Mouse (Mus musculus) lung, embryonic 15.5 days (tissue): ENCODE results near the gene Me1. TPM values are rescaled to one million over a fixed set of nuclear protein-coding genes. Genes with fewer than 3 reads are reported as not detected.
A peak's percentile ranks its signal among the peaks of the same experiment; 100 is the strongest.
"Not testable (repeated sequence)": the region's sequence is repeated elsewhere in the genome, so short reads cannot be mapped to it uniquely, and the experiment has no call there.

Source experiments
- ATAC-seq: fragments of 200-750 bp; cut with Nextera tagmentation; 2 replicates; pipeline ENCODE4 v1.8.0; 2017; ENCODE audit warnings: moderate number of reproducible peaks, borderline replicate concordance; ENCODE audit not compliant: low FRiP score, low TSS enrichment; ENCODE audit errors: extremely low read depth
- H3K27ac ChIP-seq: fragments of 300-500 bp; sonication (generic); 2 replicates; pipeline ENCODE4 v1.5.1; 2015; ENCODE audit warnings: moderate library complexity, mild to moderate bottlenecking, inconsistent platforms
- H3K27me3 ChIP-seq: fragments of 300-500 bp; sonication (generic); 2 replicates; pipeline ENCODE4 v1.6.1; 2015; ENCODE audit warnings: inconsistent platforms
- H3K36me3 ChIP-seq: fragments of 300-500 bp; sonication (generic); 2 replicates; pipeline ENCODE4 v1.6.1; 2015; ENCODE audit warnings: inconsistent platforms
- H3K4me1 ChIP-seq: fragments of 300-500 bp; sonication (generic); 2 replicates; pipeline ENCODE4 v1.6.1; 2015; ENCODE audit warnings: inconsistent platforms
- H3K4me2 ChIP-seq: fragments of 300-500 bp; sonication (generic); 2 replicates; pipeline ENCODE4 v1.6.1; 2015; ENCODE audit warnings: inconsistent platforms, mild to moderate bottlenecking, moderate library complexity
- H3K4me3 ChIP-seq: fragments of 300-500 bp; sonication (generic); 2 replicates; pipeline ENCODE4 v1.5.1; 2015; ENCODE audit warnings: mild to moderate bottlenecking, inconsistent platforms
- H3K9ac ChIP-seq: fragments of 300-500 bp; sonication (generic); 2 replicates; pipeline ENCODE4 v1.6.1; 2015; ENCODE audit warnings: inconsistent platforms
- H3K9me3 ChIP-seq: fragments of 300-500 bp; sonication (generic); 2 replicates; pipeline ENCODE4 v1.6.1; 2016; ENCODE audit warnings: inconsistent platforms
- WGBS: fragments of 180-500 bp; shearing (Covaris S2); methylation state at CpG from one replicate; pipeline ENCODE4 v1.1.7; 2015; 5-methylcytosine and 5-hydroxymethylcytosine counted together
- polyA plus RNA-seq: library from polyadenylated mRNA; unstranded; fragments of >200 nt; fragmentation: Nextera tagmentation; extraction: Ambion mirVana; gene quantifications from 2 replicates; pipeline ENCODE4 v1.2.1, GENCODE M21; 2015

Gene Me1
- polyA plus RNA-seq, 1 experiment from 2014 or later, result 32.6 TPM

- 75% methylated on average over 2 of the region's 2 CpGs for WGBS
- H3K9ac ChIP-seq, result no peak overlapping the region
- no peak overlapping the region for H3K4me2 ChIP-seq
- H3K27ac ChIP-seq, result no peak overlapping the region
- no peaks in the 10 kb centered on the region for H3K27me3 ChIP-seq
- H3K4me3 ChIP-seq, result no peak overlapping the region
- H3K4me1 ChIP-seq, result peaks cover 7% of the 10 kb centered on the region; the same call in 1 of the 2 replicates
- ATAC-seq, result no peak
- no peaks in the 10 kb centered on the region for H3K9me3 ChIP-seq
- no peaks in the 10 kb centered on the region for H3K36me3 ChIP-seq
These were observed 73.7 kb downstream of the Me1 start for GRCm38 (mm10) chr9:86622062-86622461.

- no peak for ATAC-seq
- H3K4me3 ChIP-seq, result no peak overlapping the region
- no peak overlapping the region for H3K4me2 ChIP-seq
- no peaks in the 10 kb centered on the region for H3K27me3 ChIP-seq
- WGBS, result 70% methylated on average over 10 of the region's 10 CpGs
- H3K27ac ChIP-seq, result no peak overlapping the region
- H3K4me1 ChIP-seq, result peaks cover 7% of the 10 kb centered on the region; the same call in 1 of the 2 replicates
- H3K9me3 ChIP-seq, result no peaks in the 10 kb centered on the region
- no peak overlapping the region for H3K9ac ChIP-seq
- no peaks in the 10 kb centered on the region for H3K36me3 ChIP-seq
These were observed 76.2 kb downstream of the Me1 start for GRCm38 (mm10) chr9:86619341-86620139.

- WGBS, result 33% methylated on average over 7 of the region's 7 CpGs
- ATAC-seq, result peak; percentile 42; the same call in 1 of the 2 replicates
- Histone ChIP-seq H3K4me2 (no peak overlapping the region), H3K4me1 (peaks cover 7% of the 10 kb centered on the region; the same call in 1 of the 2 replicates), H3K4me3 (no peak overlapping the region), H3K27ac (no peak overlapping the region), H3K36me3 (no peaks in the 10 kb centered on the region), H3K27me3 (no peaks in the 10 kb centered on the region), H3K9ac (no peak overlapping the region), H3K9me3 (no peaks in the 10 kb centered on the region)
These were observed 77.8 kb downstream of the Me1 start for GRCm38 (mm10) chr9:86617837-86618492.

GRCm38 (mm10) chr9:86615765-86616164 lies 80.0 kb downstream of the Me1 start:
- H3K27ac ChIP-seq, result no peak overlapping the region
- no peak for ATAC-seq
- 68% methylated on average over 1 of the region's 1 CpGs for WGBS
- H3K4me2 ChIP-seq, result no peak overlapping the region
- H3K9me3 ChIP-seq, result no peaks in the 10 kb centered on the region
- H3K4me1 ChIP-seq, result peaks cover 7% of the 10 kb centered on the region; the same call in 1 of the 2 replicates
- no peaks in the 10 kb centered on the region for H3K36me3 ChIP-seq
- H3K27me3 ChIP-seq, result no peaks in the 10 kb centered on the region
- no peak overlapping the region for H3K9ac ChIP-seq
- no peak overlapping the region for H3K4me3 ChIP-seq

GRCm38 (mm10) chr9:86612091-86612490 lies 83.7 kb downstream of the Me1 start:
- ATAC-seq, result no peak

GRCm38 (mm10) chr9:86605776-86606175 lies 90.0 kb downstream of the Me1 start:
- H3K4me1 ChIP-seq, result peaks cover 20% of the 10 kb centered on the region
- no peak overlapping the region for H3K4me3 ChIP-seq
- peak overlapping the region; percentile 62 for H3K27ac ChIP-seq
- H3K27me3 ChIP-seq, result no peaks in the 10 kb centered on the region
- no peak overlapping the region for H3K9ac ChIP-seq
- 44% methylated on average over 6 of the region's 6 CpGs for WGBS
- H3K4me2 ChIP-seq, result 0 out of 2 replicates have a peak overlapping the region, but pooled peaks have one; percentile 1
- H3K9me3 ChIP-seq, result no peaks in the 10 kb centered on the region
- peak; percentile 92 for ATAC-seq
- no peaks in the 10 kb centered on the region for H3K36me3 ChIP-seq

More at GRCm38 (mm10) chr9:86612091-86612490, 83.7 kb downstream of the Me1 start:
- Histone ChIP-seq H3K9ac (no peak overlapping the region), H3K9me3 (no peaks in the 10 kb centered on the region), H3K4me1 (peaks cover 6% of the 10 kb centered on the region; the same call in 1 of the 2 replicates), H3K27ac (no peak overlapping the region), H3K27me3 (no peaks in the 10 kb centered on the region), H3K4me2 (no peak overlapping the region), H3K36me3 (no peaks in the 10 kb centered on the region), H3K4me3 (no peak overlapping the region)
- WGBS, result 87% methylated on average over 4 of the region's 4 CpGs

GRCm38 (mm10) chr9:86599723-86600303 lies 95.9 kb downstream of the Me1 start:
- H3K4me2 ChIP-seq, result no peak overlapping the region
- peak; percentile 77 for ATAC-seq

GRCm38 (mm10) chr9:86596983-86597382 lies 98.8 kb downstream of the Me1 start:
- not testable (repeated sequence) for H3K27ac ChIP-seq, H3K36me3 ChIP-seq, H3K4me3 ChIP-seq, H3K4me2 ChIP-seq, H3K9me3 ChIP-seq, H3K27me3 ChIP-seq, ATAC-seq, H3K9ac ChIP-seq
- H3K4me1 ChIP-seq, result peaks cover 26% of the 10 kb centered on the region

More at GRCm38 (mm10) chr9:86599723-86600303, 95.9 kb downstream of the Me1 start:
- H3K36me3 ChIP-seq, result no peaks in the 10 kb centered on the region
- H3K9ac ChIP-seq, result no peak overlapping the region
- H3K27ac ChIP-seq, result no peak overlapping the region
- no peaks in the 10 kb centered on the region for H3K27me3 ChIP-seq
- H3K9me3 ChIP-seq, result no peaks in the 10 kb centered on the region
- H3K4me3 ChIP-seq, result no peak overlapping the region
- H3K4me1 ChIP-seq, result peaks cover 11% of the 10 kb centered on the region
- WGBS, result 21% methylated on average over 8 of the region's 8 CpGs

- not testable (repeated sequence) for H3K27ac ChIP-seq, H3K9me3 ChIP-seq, H3K36me3 ChIP-seq, H3K9ac ChIP-seq, H3K4me2 ChIP-seq, H3K27me3 ChIP-seq, H3K4me3 ChIP-seq
- H3K4me1 ChIP-seq, result peaks cover 19% of the 10 kb centered on the region
- 9% methylated on average over 10 of the region's 10 CpGs for WGBS
- peak; percentile 69 for ATAC-seq
These were observed 101.4 kb downstream of the Me1 start for GRCm38 (mm10) chr9:86594357-86594767.

- Histone ChIP-seq H3K9me3 (no peaks in the 10 kb centered on the region), H3K27ac (no peak overlapping the region), H3K27me3 (no peaks in the 10 kb centered on the region), H3K36me3 (no peaks in the 10 kb centered on the region), H3K9ac (no peak overlapping the region), H3K4me2 (no peak overlapping the region), H3K4me1 (peaks cover 18% of the 10 kb centered on the region), H3K4me3 (no peak overlapping the region)
- WGBS, result 74% methylated on average over 19 of the region's 19 CpGs
- no peak for ATAC-seq
These were observed 102.8 kb downstream of the Me1 start for GRCm38 (mm10) chr9:86592676-86593668.
